ENCODE assay signal across 18 mouse cellular contexts in genomic region chr12:40574051-40574450, GRCm38 (mm10).
DNase-seq lines count a peak whose midpoint lies in the region; TF ChIP-seq lines count a peak whose summit lies in the region.
"Had no signal": no experiment of that assay in that cellular context is flagged by ENCODE, and none has a peak within 500 bp of the region (broad histone marks: within the 10 kb centered on the region; RNA-seq: fewer than 3 reads in every experiment).

No protein-coding gene starts in this region.

- no peak overlapping the region for H3K27ac ChIP-seq in kidney, adult 2 months (ENCODE audit: insufficient read depth, low read depth, low read length)
- H3K27ac ChIP-seq: embryonic facial prominence, embryonic 12.5 days; forebrain, embryonic 12.5 days; forebrain, embryonic 15.5 days; hindbrain, embryonic 12.5 days; hindbrain, embryonic 15.5 days had no signal

- H3K27me3 ChIP-seq in kidney, adult 2 months (replicated peaks; ENCODE audit: control insufficient read depth, insufficient read depth, low read length) = no peaks in the 10 kb centered on the region
- H3K27me3 ChIP-seq: embryonic facial prominence, embryonic 12.5 days; forebrain, embryonic 12.5 days; forebrain, embryonic 15.5 days; hindbrain, embryonic 12.5 days; hindbrain, embryonic 15.5 days had no signal

- H3K36me3 ChIP-seq in kidney, adult 2 months (ENCODE audit: control insufficient read depth, insufficient read depth, low read length) = no peaks in the 10 kb centered on the region
- H3K36me3 ChIP-seq: embryonic facial prominence, embryonic 12.5 days; forebrain, embryonic 12.5 days; forebrain, embryonic 15.5 days; hindbrain, embryonic 12.5 days; hindbrain, embryonic 15.5 days had no signal

- no peak overlapping the region for H3K4me3 ChIP-seq in kidney, adult 2 months (ENCODE audit: insufficient read depth, low read depth, low read length)
- H3K4me3 ChIP-seq: embryonic facial prominence, embryonic 12.5 days; erythroblast, embryonic 14.5 days; forebrain, embryonic 12.5 days; forebrain, embryonic 15.5 days; hindbrain, embryonic 12.5 days; hindbrain, embryonic 15.5 days had no signal

- TF ChIP-seq POLR2A in kidney, adult 2 months (IDR thresholded peaks at IDR 0.05; ENCODE audit: low read depth, low read length) = no peak

- peaks cover 15% of the 10 kb centered on the region; the same call in 1 of the 2 replicates for H3K4me1 ChIP-seq in kidney, adult 2 months (ENCODE audit: control insufficient read depth, insufficient read depth, low read length)
- H3K4me1 ChIP-seq: forebrain, embryonic 12.5 days had no signal

- 32% methylated on average over 3 of the region's 3 CpGs for WGBS in kidney, adult 2 months

- DNase-seq in kidney, adult 2 months = peak; percentile 80
- no peak for DNase-seq in kidney, postnatal 4 days
- DNase-seq in retina, embryonic 14.5 days (ENCODE audit: low spot score) = peak; percentile 27
- no peak for DNase-seq in retina, postnatal 1 day
- DNase-seq in NIH3T3 (ENCODE audit: low read depth) = peak; percentile 17
- no peak for DNase-seq in gastrocnemius, postnatal 4 days (ENCODE audit: low spot score in 2 of 2)
- DNase-seq: adrenal gland, adult 2 months; adrenal gland, postnatal 14 days; cerebellum, adult 11 months; cerebellum, adult 8-10 months; cerebellum, postnatal 14 days; gastrocnemius, postnatal 25 days had no signal

- no peak for TF ChIP-seq CTCF in kidney, adult 2 months (conservative IDR thresholded peaks at IDR 0.05; ENCODE audit: insufficient read depth, insufficient read length, low read depth, low read length)

Comparison
In these comparisons a context has a peak if more than half of its experiments do, and no peak if none do; other contexts are left out.
1. DNase-seq: peak in kidney, adult 2 months (single experiment), retina, embryonic 14.5 days (single experiment) and NIH3T3 (single experiment); none in kidney, postnatal 4 days (0 of 2), retina, postnatal 1 day (single experiment) and gastrocnemius, postnatal 4 days (0 of 2).